Mouse (Mus musculus) inflammation-experienced regulatory T-cells (primary cell): Measurements from ENCODE around the gene Smad6. TPM values are rescaled to one million over a fixed set of nuclear protein-coding genes. Genes with fewer than 3 reads are reported as not detected.

Experiments used
- polyA plus RNA-seq, 2 experiments: library from polyadenylated mRNA; unstranded; fragments of 100-300 nt; shearing (Covaris generic); gene quantifications; one replicate each; pipeline ENCODE4 v1.2.1; 2017

Gene Smad6
- polyA plus RNA-seq, result under 1 TPM in 1 of 2 experiments, not detected in 1; 0.53 TPM

GRCm38 (mm10) chr9:64021853-64022561 lies at the start of gene Smad6:
TSS of gene Smad6 (minus strand) at chr9:64022059.

Other genes with a start within 250 kb of the Smad6 start
- 1 to 10 TPM in 1 of 2 experiments, under 1 TPM in 1; 0.64 to 2.6 TPM for gene Lctl, start 95.1 kb upstream of the Smad6 start, polyA plus RNA-seq
- 1 to 10 TPM; 1.5 to 2.1 TPM for gene Zwilch, start 151.0 kb upstream of the Smad6 start, polyA plus RNA-seq
- gene Rpl4, start 151.3 kb upstream of the Smad6 start, polyA plus RNA-seq, result 1,000 to 10,000 TPM; 1,282 to 1,679 TPM
- 10 to 100 TPM; 52.9 to 61.3 TPM for gene Snapc5, start 157.2 kb upstream of the Smad6 start, polyA plus RNA-seq
- gene Uchl4, start 213.1 kb upstream of the Smad6 start, polyA plus RNA-seq, result 10 to 100 TPM in 1 of 2 experiments, 1 to 10 TPM in 1; 8.3 to 16.7 TPM
- gene Map2k1, start 231.6 kb upstream of the Smad6 start, polyA plus RNA-seq, result 100 to 1,000 TPM in 1 of 2 experiments, 10 to 100 TPM in 1; 93.5 to 103 TPM